Mouse (Mus musculus): Measurements from ENCODE around the gene Zswim4.

Gene Zswim4

GRCm38 (mm10) chr8:84223322-84224029 lies 13.4 kb downstream of the Zswim4 start:
- no peak for DNase-seq

DNA sequence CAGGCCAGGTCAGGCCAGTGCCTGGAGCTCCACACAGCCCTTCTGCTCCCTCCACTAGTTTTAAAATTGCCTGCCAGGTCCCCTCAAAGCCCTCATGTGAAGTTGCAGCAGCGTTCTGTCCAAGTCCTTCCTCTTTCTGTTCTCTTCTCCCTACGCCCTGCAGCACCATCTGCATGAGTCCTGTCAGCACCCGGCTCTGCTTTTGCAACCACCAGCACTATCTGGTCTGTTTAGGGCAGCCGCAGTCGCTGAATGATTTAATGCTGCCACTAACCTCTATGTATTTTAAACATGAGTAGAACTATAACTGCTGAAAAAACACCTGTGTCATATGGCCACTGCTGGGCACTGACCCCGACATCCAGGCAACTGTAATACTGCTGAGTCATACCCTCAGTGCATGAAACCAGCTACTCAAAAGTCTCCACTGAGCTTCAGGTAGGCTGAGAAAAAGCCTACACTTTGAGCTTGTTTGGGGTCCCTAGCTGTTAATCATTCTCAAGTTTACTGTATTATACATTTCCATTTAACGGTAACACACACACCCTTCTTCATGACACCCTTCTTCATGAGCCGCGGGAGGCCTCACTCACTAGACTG lies 14.2 kb downstream of the Zswim4 start:
- no peak for DNase-seq

GRCm38 (mm10) chr8:84220105-84220504 lies 16.8 kb downstream of the Zswim4 start:
- DNase-seq: no peak

DNA sequence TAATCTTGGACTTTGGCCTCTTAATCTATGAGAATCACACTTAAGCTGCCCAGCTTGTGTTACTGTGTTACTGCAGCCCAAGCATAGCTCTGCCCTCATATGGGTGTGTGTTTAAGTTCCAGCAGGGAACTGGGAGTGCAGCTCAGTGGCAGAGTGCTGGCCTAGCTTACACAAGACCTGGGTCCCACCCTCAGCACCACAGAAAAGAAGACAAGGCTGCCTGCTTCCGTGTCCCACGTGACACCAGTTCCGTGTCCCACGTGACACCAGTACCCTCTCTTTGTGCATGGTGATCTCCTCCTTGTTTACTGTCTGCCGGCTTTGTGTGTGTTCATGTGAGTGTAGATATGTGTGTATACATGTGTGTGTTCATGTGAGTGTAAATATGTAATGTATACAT lies 18.7 kb downstream of the Zswim4 start:
- DNase-seq: no peak

DNA sequence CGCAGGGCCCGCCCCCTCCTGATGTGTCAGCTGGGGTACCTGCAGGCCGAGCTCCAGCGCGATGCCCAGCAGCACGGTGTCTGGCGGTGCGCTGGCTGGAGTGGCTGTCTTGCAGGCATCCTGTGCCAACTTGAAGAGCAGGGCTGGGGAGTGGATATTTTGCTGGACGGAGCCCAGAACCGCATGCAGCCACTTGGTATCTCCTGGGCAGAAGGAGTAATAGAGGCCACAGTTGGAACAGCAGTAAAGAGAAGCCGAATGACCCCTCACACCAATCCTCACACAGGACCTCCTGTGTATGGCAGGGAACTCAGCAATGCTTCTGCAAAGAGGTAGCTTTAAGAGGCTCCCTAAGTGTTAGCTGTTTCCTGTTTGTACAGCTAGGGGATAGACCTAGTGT lies 19.6 kb downstream of the Zswim4 start:
- DNase-seq: no peak

DNA sequence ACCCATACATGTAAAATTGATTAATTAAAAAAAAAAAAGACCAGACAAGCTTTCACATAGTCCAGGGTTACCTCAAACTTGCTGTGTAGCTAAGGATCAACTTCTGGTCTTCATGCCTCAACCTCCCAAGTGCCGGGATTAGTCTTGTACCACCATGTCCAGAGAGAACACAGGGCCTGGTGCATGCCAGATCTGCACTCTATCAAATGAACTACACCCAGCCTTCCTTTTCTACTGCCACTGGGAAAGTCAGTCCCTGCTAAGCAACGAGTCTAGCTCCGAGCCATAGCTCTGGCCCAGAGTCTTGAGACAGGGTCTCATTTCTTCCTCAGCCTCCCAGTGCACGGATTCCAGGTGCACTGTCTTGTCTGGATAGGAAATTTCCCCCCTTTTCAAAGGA lies 23.6 kb downstream of the Zswim4 start:
- DNase-seq: no peak

GRCm38 (mm10) chr8:84211881-84212563 lies 24.8 kb downstream of the Zswim4 start:
- no peak for DNase-seq

- DNase-seq: no peak
Observed at GRCm38 (mm10) chr8:84211202-84211601, 25.7 kb downstream of the Zswim4 start.

DNA sequence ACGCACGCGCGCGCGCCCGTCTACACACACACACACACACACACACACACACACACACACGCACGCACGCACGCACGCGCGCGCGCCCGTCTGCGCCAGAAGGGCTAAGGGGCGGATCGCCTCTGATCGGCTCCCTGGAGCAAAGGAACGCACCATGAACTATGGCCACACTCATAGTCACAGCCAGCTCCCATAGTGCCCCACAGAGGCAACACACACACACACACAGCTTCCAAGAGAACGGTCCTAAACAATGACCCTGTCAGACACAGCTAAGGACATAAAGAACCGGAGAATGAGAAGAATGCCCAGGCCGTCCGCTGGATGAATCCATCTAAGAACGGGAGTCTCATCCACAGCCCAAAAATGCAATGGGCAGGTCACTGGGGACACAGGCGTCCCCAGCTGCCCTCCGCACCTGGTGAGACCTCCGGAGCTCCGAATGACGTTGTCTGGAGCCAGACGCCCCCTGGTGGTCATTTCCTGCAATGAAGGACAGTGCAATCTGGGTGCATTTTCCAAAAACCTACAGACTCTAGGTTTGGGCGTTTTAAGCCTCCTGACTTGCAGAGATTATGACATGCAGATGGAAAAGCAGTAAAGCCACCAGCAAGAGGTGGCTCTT lies 26.6 kb downstream of the Zswim4 start:
- peak; percentile 70 to 91 for DNase-seq

- DNase-seq: peak in 1 of 2 experiments; percentile 65
Observed at GRCm38 (mm10) chr8:84208381-84209380, 28.2 kb downstream of the Zswim4 start.

DNA sequence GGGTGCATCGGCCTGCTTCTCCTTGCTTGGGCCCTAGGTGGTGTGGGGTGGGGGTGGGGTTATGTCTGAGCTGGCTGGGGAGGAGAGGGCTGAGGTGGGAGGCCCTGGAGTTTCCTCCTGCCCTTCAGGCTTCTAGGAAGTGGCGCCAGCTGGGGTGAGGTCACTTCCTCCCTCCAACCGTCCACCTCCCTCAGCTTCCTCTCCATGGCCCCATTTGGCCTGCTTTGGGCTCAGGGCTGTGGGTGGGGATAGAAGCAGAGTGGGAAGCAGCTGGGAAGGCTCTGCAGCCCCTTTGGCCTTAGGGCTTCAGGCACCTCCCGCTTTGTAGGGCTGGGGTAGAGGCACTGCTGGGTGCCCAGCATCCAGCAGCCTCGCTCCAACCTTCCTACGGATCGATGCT lies 29.0 kb downstream of the Zswim4 start:
- peak; percentile 74 to 78 for DNase-seq

DNA sequence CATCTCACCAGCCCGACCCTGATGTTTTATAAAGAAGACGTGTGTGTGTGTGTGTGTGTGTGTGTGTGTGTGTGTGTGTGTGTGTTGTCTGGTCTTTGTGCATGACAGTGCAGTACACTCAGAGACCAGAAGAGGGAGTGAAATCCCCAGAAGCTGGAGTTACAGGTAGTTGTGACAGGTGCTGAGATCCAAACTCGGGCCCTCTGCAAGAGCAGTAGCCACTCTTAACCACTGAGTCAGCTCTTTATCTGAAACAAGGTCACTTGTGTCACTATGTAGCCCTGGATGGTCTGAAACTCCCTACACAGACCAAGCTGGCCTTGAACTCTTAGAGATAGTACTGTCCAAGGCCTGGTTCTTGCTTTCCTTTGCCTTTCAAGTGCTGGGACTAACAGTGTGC lies 30.2 kb downstream of the Zswim4 start:
- DNase-seq: no peak

- DNase-seq: no peak
Observed at GRCm38 (mm10) chr8:84205073-84205472, 31.8 kb downstream of the Zswim4 start.

DNA sequence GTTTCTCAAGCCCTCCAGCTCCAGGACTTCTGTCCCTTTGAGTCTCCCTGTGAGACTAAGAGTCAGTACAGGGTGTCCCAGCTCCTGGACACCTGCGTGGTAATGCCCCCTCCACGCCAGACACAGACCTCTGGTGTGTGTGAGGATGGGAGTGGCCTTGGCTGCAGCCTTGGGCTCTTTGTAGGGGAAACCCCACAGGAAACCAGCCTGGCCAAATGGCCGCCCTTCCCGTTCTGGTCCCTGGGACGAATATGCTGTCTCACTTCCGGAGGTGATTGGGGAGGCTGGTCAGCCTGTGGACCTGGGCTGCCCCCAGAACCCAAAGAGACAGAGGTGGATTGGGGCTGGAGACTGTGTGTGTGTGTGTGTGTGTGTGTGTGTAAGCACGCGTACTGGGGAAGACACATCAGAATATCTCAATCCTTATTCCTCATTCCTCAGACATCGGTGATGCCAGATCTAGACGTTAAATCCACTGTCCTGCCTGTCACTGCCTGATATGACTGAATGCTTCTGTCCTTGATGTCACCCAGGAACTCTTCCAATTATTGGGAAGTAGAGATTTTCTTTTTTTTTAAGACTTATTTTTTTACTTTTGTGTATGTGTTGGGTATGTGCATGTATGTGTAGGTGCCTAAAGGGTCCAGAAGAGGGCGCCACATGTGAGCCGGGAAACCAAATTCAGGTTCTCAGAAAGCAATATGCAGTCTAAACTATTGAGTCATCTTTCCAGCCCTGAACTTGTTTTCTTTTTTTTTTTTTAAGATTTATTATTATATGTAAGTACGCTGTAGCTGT lies 32.7 kb downstream of the Zswim4 start:
- peak; percentile 81 to 88 for DNase-seq

GRCm38 (mm10) chr8:84202938-84203917 lies 33.6 kb downstream of the Zswim4 start:
- DNase-seq: peak; percentile 89 to 92

DNA sequence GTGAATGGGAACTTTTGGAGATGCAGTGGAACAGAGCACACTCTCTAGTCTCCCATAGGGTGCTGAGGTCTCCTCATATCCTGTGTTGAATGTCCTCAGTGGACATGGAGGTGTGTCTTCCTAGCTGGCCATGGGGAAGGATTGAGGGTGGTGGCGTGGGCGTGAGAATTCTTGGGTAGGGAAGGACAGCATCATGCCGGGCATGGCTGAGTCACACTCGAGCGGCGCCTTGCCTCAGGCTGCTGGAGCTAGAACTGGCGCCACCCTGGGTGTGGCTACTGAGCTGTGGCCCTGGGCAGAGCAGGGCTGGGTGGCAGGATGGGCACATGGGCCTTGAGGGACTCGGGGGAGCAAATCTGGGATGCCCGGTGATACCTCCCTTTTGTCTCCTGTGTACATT lies 34.4 kb downstream of the Zswim4 start:
- peak; percentile 64 to 68 for DNase-seq

DNA sequence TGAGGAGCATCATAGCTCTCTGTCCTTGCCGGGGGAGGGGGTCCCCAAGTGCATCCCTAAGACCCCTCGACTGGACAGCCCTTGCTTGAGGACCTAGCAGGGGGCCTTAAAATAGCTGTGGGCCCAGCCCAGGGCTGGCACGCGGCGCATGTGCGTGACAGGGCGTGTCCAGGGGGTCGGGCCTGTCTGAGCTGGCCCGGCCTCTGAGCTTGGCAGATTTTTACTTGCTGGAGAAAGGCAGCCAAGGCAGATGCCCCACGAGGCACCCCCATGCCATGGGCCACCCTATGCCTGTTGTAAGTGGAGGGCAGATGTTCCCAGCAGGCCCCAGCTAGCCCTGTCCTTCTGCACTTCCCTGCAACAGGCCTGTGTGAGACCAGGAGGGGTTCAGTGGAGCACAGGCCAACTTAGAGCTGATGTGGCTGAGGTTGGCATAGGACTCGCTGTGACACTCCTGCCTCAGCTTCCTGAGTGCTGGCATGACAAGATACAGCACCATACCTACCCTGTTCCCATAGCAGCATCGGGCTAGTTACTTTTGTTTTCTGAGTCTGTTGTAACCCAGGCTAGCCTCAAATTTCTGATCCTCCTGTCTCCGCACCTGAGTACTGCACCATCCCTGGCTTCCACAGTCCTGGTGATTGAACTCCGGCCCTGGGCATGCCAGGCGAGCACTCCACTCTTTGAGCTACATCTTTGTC lies 35.2 kb downstream of the Zswim4 start:
- peak; percentile 79 to 85 for DNase-seq

DNA sequence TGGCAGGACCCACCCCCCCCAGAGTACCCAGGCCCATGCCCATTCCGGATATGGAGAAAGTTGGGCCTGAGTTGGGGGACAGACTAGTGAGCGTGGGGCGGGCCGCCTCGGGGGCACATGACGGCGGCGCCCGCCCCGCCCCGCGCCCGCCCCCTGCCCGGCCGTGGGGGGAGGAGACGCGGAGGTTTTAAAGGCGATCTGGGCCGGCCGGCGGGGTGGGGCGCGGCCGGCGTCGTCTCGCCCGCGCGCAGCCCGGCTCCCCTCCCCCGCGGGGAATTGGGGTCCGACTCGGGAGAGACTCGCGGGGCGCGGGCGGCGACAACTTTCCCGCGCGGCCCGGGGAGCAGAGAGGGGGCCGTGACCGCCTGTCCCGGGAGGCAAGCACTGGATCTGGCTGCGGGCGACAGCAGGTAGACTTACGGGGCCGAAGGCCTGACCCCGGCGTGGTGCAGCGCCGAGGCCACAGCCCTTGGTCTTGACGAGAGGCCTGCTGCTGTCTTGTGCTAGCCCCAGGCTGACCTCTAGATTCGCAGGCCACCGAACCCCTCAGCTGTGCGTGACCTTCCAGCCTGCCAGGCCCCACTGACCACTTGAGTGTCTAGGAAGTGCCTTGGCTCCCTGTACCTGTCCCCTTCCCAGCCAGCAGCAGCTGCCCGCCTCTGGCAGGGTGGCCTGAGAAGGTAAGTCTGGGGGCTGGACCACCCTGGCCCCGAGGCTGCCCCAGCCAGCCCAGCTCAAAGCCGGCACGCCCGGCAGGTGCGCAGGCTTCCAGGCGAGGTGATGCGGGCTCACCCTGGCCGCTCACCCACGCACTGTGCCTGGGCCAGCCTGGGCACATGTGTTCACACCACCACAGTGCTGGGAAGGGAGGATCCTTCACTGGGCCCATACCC lies 36.0 kb downstream of the Zswim4 start:
- DNase-seq: peak; percentile 83 to 88
